In genomic region chr10:45174345-45174744, GRCm38 (mm10) we compare ENCODE assay signal across 23 mouse cellular contexts. TPM values are rescaled to one million over a fixed set of nuclear protein-coding genes. Genes with fewer than 3 reads are reported as not detected.
"Had no signal": no experiment of that assay in that cellular context is flagged by ENCODE, and none has a peak within 500 bp of the region (broad histone marks: within the 10 kb centered on the region; RNA-seq: fewer than 3 reads in every experiment).

No protein-coding gene starts in this region.

- H3K9me3 ChIP-seq: heart, embryonic 15.5 days; hindbrain, embryonic 13.5 days; hindbrain, embryonic 15.5 days; intestine, embryonic 15.5 days; limb, embryonic 15.5 days; liver, embryonic 12.5 days had no signal

- H3K4me3 ChIP-seq: heart, adult 2 months; heart, embryonic 13.5 days; heart, embryonic 15.5 days; hindbrain, embryonic 13.5 days; hindbrain, embryonic 15.5 days; intestine, embryonic 15.5 days; limb, embryonic 13.5 days; limb, embryonic 15.5 days; liver, embryonic 12.5 days had no signal

- DNase-seq: gastrocnemius, postnatal 14 days; gastrocnemius, postnatal 36 days; heart, adult 2 months; heart, postnatal 14 days; heart, postnatal 36 days; kidney, adult 11 months; kidney, adult 9 months; kidney, postnatal 25 days; layer of hippocampus, adult 9-11 months; layer of hippocampus, postnatal 36 days; left cerebral cortex, postnatal 4 days had no signal

- H3K27me3 ChIP-seq: heart, embryonic 13.5 days; heart, embryonic 15.5 days; hindbrain, embryonic 13.5 days; hindbrain, embryonic 15.5 days; intestine, embryonic 15.5 days; limb, embryonic 13.5 days; limb, embryonic 15.5 days; liver, embryonic 12.5 days had no signal

- H3K9ac ChIP-seq: heart, embryonic 13.5 days; heart, embryonic 15.5 days; hindbrain, embryonic 13.5 days; hindbrain, embryonic 15.5 days; intestine, embryonic 15.5 days; limb, embryonic 13.5 days; limb, embryonic 15.5 days; liver, embryonic 12.5 days; liver, embryonic 14.5 days had no signal

- ATAC-seq: hindbrain, postnatal 0 days; intestine, embryonic 15.5 days; liver, embryonic 12.5 days had no signal

- H3K27ac ChIP-seq: heart, adult 2 months; heart, embryonic 13.5 days; hindbrain, embryonic 13.5 days; hindbrain, embryonic 15.5 days; hindbrain, postnatal 0 days; intestine, embryonic 15.5 days; limb, embryonic 13.5 days; limb, embryonic 15.5 days; liver, embryonic 12.5 days; liver, embryonic 14.5 days had no signal

- H3K36me3 ChIP-seq: heart, embryonic 15.5 days; hindbrain, embryonic 13.5 days; hindbrain, embryonic 15.5 days; intestine, embryonic 15.5 days; limb, embryonic 13.5 days; limb, embryonic 15.5 days; liver, embryonic 12.5 days had no signal

- H3K4me1 ChIP-seq: heart, embryonic 13.5 days; heart, embryonic 15.5 days; hindbrain, embryonic 13.5 days; hindbrain, embryonic 15.5 days; intestine, embryonic 15.5 days; limb, embryonic 13.5 days; limb, embryonic 15.5 days; liver, embryonic 12.5 days had no signal

- H3K4me2 ChIP-seq: heart, embryonic 11.5 days; heart, embryonic 13.5 days; heart, embryonic 15.5 days; hindbrain, embryonic 13.5 days; hindbrain, embryonic 15.5 days; intestine, embryonic 15.5 days; limb, embryonic 13.5 days; limb, embryonic 15.5 days; liver, embryonic 12.5 days had no signal

RNA-seq across cellular contexts. Expression of gene Popdc3, which starts 3.6 kb away (rescaled TPM):
- polyA plus RNA-seq: liver, adult 2 months had no signal
